Mouse (Mus musculus) cerebellum, adult 2 months (tissue): ENCODE measurements at regions not wholly inside any gene's neighbourhood (a gene's known extent, or its start where the extent isn't known, plus 50 kb on each side); places are given as distances from the start of the nearest gene placed in this dataset.

Source experiments
- DNase-seq, 2 experiments: peaks; one replicate each; pipeline ENCODE4 v3.0.0; 2021
- H3K27ac ChIP-seq: fragments of 200-500 bp; 2 replicates; pipeline ENCODE4 v1.5.1; 2012; ENCODE audit warnings: low read length, control low read depth, inconsistent platforms; ENCODE audit not compliant: insufficient read depth
- H3K27me3 ChIP-seq: fragments of 200-500 bp; 2 replicates; pipeline ENCODE4 v1.6.1; 2012; ENCODE audit warnings: inconsistent platforms, mild to moderate bottlenecking, low read length, moderate library complexity; ENCODE audit not compliant: control insufficient read depth, insufficient read depth
- H3K4me1 ChIP-seq: fragments of 200-500 bp; 2 replicates; pipeline ENCODE4 v1.6.1; 2011; ENCODE audit warnings: low read length; ENCODE audit not compliant: control insufficient read depth, insufficient read depth
- H3K4me3 ChIP-seq: fragments of 200-500 bp; replicated peaks from 2 replicates; pipeline ENCODE3; 2011; ENCODE audit warnings: mild to moderate bottlenecking, low read depth, low read length, control low read depth; ENCODE audit not compliant: insufficient read depth
- CTCF ChIP-seq: fragments of 200-500 bp; IDR thresholded peaks from 2 replicates; pipeline ENCODE4 v1.5.1; 2011; ENCODE audit warnings: low read depth, mild to moderate bottlenecking, control low read depth, low read length, moderate library complexity, borderline replicate concordance; ENCODE audit not compliant: insufficient read depth
- POLR2A ChIP-seq: fragments of 200-500 bp; IDR thresholded peaks from 2 replicates; pipeline ENCODE4 v1.6.1; 2011; ENCODE audit warnings: low read length, control low read depth, borderline replicate concordance; ENCODE audit not compliant: insufficient read depth
- WGBS: fragments of 180-500 bp; shearing (Covaris S2); methylation state at CpG from one replicate; pipeline ENCODE4 v1.1.7; 2018; 5-methylcytosine and 5-hydroxymethylcytosine counted together

DNA sequence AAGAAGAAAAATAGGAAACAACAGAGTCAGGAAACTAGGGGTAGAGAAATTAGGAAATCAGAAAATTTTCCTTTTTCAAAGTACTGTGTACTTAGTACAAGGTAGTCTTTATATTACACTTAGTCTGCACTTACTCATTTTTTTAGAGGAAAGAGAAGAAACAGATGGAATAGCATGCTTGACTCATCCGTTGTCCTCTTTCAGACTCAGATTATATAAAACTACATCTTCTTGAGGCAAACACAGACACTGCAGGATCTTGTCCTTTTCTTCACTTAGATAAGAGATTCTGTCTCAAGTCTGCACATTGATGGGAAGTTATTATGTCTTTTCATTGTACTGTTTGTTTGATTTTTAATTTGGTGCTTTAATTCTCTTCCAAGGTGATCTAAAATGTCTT, 2198.5 kb upstream of the Pcdh17 start:
- H3K4me1 ChIP-seq, result peaks cover 3% of the 10 kb centered on the region; the same call in 1 of the 2 replicates
- no peak for DNase-seq
- no peak overlapping the region for H3K27ac ChIP-seq
- TF ChIP-seq POLR2A (no peak), CTCF (no peak)
- no peaks in the 10 kb centered on the region for H3K27me3 ChIP-seq
- no peak overlapping the region for H3K4me3 ChIP-seq
- 73% methylated on average over 1 of the region's 1 CpGs for WGBS
